Mouse (Mus musculus) embryonic stem cell, embryonic (primary cell): ENCODE measurements around the gene Cdk6.

ENCODE experiments used
- CTCF ChIA-PET, 4 experiments: fragments of 300-600 bp in 2 of 4; fragments of 350-600 bp in 2 of 4; sonication (Branson Sonifier 250); formaldehyde crosslinking; loops; one replicate each; lab custom pipeline; 2022; ENCODE audit warnings: inconsistent platforms in 2 of 4; lab: Charles Lee
- POLR2A ChIA-PET, 4 experiments: fragments of 300-600 bp in 2 of 4; fragments of 350-600 bp in 2 of 4; sonication (Branson Sonifier 250); formaldehyde crosslinking; loops; one replicate each; lab custom pipeline; 2022; ENCODE audit warnings: antibody characterized with exemption in 4 of 4, inconsistent platforms in 1 of 4; lab: Charles Lee

The Cdk6 gene

GRCm38 (mm10) chr5:3359914-3360313 lies 18.6 kb downstream of the Cdk6 start:
- CTCF ChIA-PET = no interaction called here
- POLR2A ChIA-PET = interaction anchor here in 1 of 4 experiments (0.8 to 1.7 kb wide), 7 partner anchors 8 to 184 kb away, joined by 3 to 6 read pairs (median 4); partner anchors contain the start of gene Fam133b

DNA sequence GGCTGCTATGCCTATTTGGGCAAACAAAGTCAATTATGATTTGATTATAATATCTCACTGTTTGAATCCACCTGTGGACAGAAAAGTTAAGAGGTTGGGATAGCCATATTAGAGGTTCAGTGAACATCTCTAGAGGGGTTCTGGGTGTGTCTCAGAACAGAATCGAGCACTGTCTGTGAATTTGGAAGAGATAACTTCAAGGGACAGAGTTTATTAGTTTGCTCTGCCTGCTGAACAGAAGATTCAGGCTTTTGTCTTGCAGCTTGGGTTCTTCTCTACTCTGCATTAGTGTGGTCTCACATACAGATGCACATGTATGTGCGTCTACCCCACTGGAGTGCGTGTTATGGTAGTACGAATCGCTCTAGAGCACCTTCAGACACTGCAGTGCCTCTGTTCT lies 20.0 kb downstream of the Cdk6 start:
- ChIA-PET CTCF (no interaction called here), POLR2A (interaction anchor here in 1 of 4 experiments (1.2 kb wide), 1 partner anchor 19 kb away, joined by 4 read pairs; no protein-coding TSS in a partner anchor)

GRCm38 (mm10) chr5:3362111-3362510 lies 20.8 kb downstream of the Cdk6 start:
- POLR2A ChIA-PET = interaction anchor here in 2 of 4 experiments (0.6 to 1.2 kb wide), 4 partner anchors 17 to 55 kb away, joined by 4 to 7 read pairs (median 4); no protein-coding TSS in a partner anchor
- CTCF ChIA-PET = no interaction called here

GRCm38 (mm10) chr5:3363036-3363983 lies 22.0 kb downstream of the Cdk6 start:
- POLR2A ChIA-PET = interaction anchor here in 1 of 4 experiments (0.7 kb wide), 1 partner anchor 20 kb away, joined by 4 read pairs; no protein-coding TSS in a partner anchor
- CTCF ChIA-PET = no interaction called here

- CTCF ChIA-PET = interaction anchor here in 1 of 4 experiments (0.6 kb wide), 1 partner anchor 220 kb away, joined by 3 read pairs; no protein-coding TSS in a partner anchor
- POLR2A ChIA-PET = interaction anchor here in 1 of 4 experiments (0.9 to 2.2 kb wide), 7 partner anchors 8 to 41 kb away, joined by 3 to 12 read pairs (median 3); no protein-coding TSS in a partner anchor
Measured at GRCm38 (mm10) chr5:3367045-3367444, 25.8 kb downstream of the Cdk6 start.

DNA sequence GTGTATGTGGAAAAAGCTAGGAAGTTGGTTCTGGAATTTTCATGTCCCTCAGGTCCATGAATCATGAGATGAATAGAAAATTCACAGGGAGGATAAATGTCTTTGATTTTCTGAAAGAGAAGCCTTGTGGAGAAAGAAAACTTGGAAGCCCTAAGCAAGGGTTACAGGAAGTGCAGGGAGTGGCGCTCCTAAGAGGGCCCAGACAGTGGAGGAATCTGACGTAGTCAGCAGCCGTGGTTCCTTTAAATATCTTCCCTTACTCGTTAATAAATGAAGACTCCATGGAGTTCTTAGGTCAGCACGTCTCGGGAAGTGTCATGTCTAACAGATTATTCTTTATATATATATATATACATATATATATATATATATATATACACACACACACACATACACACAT lies 28.0 kb downstream of the Cdk6 start:
- ChIA-PET CTCF (no interaction called here), POLR2A (no interaction called here)

- ChIA-PET CTCF (no interaction called here), POLR2A (no interaction called here)
Measured at GRCm38 (mm10) chr5:3371212-3371611, 29.9 kb downstream of the Cdk6 start.

DNA sequence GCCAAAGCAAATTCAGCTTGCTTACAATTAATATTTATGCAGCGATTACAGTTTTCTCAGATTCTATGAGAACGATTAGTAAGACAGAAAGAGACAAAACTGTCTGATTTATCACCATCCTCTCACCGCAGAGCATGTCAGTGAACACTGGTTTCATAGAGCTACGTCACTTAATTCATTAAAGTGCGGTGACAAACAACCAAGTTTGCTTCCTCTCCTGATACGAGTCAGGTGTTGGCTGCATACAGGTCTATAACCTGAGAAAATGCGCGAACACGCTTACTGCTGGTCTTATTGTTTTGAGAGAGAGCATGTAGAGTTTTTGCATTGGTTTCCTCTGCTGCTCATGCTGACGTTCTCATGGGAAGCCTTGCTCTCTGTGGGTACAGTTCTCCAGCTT lies 31.9 kb downstream of the Cdk6 start:
- ChIA-PET POLR2A (interaction anchor here in 1 of 4 experiments (0.6 to 1.8 kb wide), 4 partner anchors 14 to 106 kb away, joined by 3 to 5 read pairs (median 5); no protein-coding TSS in a partner anchor), CTCF (interaction anchor here in 1 of 4 experiments (1.1 kb wide), 1 partner anchor 13 kb away, joined by 3 read pairs; no protein-coding TSS in a partner anchor)

DNA sequence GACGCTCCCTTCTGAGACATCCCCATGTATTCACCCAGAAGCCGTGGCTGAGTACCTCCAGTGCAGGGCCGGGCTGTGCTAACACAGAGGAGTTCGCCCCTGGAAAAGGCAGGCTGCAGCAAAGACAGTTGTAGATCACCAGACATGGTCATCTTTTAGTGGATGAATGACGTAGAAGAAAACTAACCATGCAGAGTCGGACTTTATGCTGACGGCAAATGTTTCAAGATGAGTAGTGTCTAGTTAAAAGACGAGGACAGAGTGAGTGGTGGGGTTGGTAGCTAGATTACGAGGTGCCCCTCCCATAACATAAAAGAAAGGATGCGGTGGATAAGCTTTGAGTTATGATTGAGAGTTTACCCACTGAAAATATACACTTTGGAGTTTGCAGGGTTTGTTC lies 33.5 kb downstream of the Cdk6 start:
- POLR2A ChIA-PET = interaction anchor here in 2 of 4 experiments (0.7 to 2.2 kb wide), 5 partner anchors 10 to 766 kb away, joined by 3 to 10 read pairs (median 5); partner anchors contain the start of genes Pex1 (in 1 of the 2) and Rbm48 (in 1 of the 2)

DNA sequence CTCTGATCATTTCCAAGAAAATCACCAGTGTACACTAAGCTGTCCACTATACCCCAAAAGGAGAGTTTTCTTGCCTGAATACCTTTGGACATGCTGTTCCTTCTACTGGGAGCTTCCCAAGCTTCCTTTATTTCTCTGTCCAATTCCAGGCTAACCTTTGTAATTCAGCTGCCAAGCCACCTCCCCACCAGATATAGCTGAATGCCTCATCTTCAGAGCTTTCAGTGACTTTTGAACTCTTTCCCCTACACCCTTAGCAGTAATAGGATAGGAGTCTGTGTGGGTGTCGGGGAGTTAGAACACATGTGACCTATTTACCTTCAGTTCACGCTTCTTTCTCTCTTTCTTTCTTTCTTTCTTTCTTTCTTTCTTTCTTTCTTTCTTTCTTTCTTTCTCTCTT lies 34.9 kb downstream of the Cdk6 start:
- ChIA-PET CTCF (no interaction called here), POLR2A (interaction anchor here in 2 of 4 experiments (0.9 to 2.2 kb wide), 6 partner anchors 9 to 220 kb away, joined by 3 to 10 read pairs (median 4); partner anchors contain the start of genes Pex1 (in 1 of the 2) and Rbm48 (in 1 of the 2))

More for the DNA sequence above, 33.5 kb downstream of the Cdk6 start:
- CTCF ChIA-PET = no interaction called here

- ChIA-PET POLR2A (interaction anchor here in 1 of 4 experiments (0.6 to 0.7 kb wide), 2 partner anchors 17 to 24 kb away, joined by 3 to 7 read pairs; no protein-coding TSS in a partner anchor), CTCF (no interaction called here)
Measured at GRCm38 (mm10) chr5:3379252-3379651, 38.0 kb downstream of the Cdk6 start.

- ChIA-PET CTCF (no interaction called here), POLR2A (interaction anchor here in 1 of 4 experiments (0.6 kb wide), 1 partner anchor 116 kb away, joined by 3 read pairs; no protein-coding TSS in a partner anchor)
Measured at GRCm38 (mm10) chr5:3380692-3381233, 39.5 kb downstream of the Cdk6 start.

DNA sequence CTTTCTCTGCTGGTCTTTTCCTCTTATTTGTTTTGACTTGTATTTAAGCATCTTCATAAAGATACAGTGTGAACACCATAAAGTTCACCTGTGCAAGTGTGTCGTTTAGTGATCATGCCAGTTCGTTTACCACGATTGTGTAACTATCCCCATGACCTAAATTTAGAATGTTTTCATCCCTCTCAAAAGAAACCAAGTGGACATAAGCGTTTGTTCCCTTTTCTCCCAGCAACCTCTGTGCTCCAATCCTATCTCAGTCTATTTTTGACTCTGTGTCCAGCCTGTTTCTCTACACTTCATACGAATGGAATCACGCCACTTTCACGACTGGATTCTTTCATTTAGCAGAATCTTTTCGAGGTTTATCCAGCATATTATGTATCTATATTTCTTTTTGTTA lies 40.5 kb downstream of the Cdk6 start:
- POLR2A ChIA-PET = interaction anchor here in 1 of 4 experiments (1.3 kb wide), 1 partner anchor 77 kb away, joined by 3 read pairs; no protein-coding TSS in a partner anchor
- CTCF ChIA-PET = no interaction called here

DNA sequence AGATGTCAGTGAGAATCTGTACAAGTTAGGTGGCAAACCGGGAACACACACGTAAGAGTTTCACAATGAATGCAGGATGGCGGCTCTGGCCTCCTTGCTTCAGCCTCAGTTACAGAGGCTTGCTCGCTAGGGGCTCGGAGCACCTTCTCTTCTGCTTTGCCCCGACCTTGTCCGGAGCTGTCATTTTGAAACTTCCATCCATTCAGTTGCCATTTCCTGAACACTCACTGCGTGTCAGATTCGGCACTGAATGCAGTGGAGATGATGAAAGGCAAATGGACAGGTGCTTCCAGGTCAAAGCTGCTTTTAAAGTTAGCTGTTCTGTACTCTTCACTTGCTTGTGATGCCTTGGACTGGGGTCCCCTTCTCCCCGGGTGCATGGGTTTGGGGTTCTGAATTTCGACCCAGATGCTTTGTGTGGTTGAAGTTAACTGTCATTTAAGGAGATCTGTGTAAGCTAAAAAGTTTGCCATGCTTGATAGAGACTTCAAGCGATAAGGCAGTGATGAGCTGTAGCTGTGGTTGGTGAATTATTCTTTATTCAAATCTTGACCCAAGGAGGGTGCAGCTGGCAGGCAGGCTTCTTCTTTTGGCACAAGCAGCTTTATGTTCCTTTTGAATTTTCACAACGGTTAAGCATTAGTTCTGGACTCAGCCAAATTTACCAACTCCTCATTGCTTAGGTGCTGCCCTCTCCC lies 41.2 kb downstream of the Cdk6 start:
- ChIA-PET CTCF (no interaction called here), POLR2A (interaction anchor here in 2 of 4 experiments (0.6 to 1.3 kb wide), 8 partner anchors 18 to 213 kb away, joined by 3 to 6 read pairs (median 3); partner anchors contain the start of genes Fam133b (in 1 of the 2) and Pex1 (in 1 of the 2))

DNA sequence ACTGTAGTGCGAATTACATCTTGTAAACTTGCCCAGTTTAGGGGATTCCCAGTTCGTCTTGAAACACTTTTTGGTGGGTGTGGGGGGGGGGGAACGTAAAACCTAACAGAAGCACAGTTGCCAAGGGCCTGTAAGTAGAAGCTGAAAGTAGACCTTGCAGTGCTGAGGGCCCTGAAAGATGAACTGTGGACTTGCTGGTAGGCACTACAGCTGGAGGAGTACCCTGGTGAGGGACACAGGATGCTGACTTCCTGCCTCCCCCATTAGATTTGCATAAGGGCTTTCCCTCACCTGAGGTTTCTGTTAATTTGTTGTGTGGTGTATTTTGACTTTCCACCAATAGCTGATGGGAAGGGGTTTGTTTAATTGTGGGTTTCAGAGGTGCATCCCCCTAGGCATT lies 42.3 kb downstream of the Cdk6 start:
- CTCF ChIA-PET = no interaction called here
- POLR2A ChIA-PET = interaction anchor here in 1 of 4 experiments (0.8 to 1.1 kb wide), 2 partner anchors 24 to 212 kb away, joined by 3 to 4 read pairs; partner anchors contain the start of gene Pex1

DNA sequence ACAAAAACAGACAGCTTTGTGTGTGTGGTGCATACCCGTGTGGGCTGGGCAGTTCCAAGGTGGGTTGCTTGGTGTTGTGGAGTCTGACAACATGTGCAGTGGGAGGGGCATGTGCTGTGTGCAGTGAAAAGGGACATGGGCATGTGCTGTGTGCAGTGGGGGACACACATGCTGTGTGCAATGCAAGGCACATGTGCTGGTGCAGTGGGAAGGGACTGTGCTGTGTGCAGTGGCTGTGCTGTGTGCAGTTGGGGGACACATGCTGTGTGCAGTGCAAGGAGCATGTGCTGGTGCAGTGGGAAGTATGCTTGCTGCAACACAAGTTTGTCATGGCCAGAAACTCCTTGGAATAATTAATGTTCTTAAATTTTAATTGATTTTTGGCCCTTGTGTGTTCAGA lies 43.8 kb downstream of the Cdk6 start:
- POLR2A ChIA-PET = interaction anchor here in 1 of 4 experiments (0.8 to 2.1 kb wide), 3 partner anchors 9 to 18 kb away, joined by 3 to 8 read pairs (median 5); no protein-coding TSS in a partner anchor
- CTCF ChIA-PET = no interaction called here

DNA sequence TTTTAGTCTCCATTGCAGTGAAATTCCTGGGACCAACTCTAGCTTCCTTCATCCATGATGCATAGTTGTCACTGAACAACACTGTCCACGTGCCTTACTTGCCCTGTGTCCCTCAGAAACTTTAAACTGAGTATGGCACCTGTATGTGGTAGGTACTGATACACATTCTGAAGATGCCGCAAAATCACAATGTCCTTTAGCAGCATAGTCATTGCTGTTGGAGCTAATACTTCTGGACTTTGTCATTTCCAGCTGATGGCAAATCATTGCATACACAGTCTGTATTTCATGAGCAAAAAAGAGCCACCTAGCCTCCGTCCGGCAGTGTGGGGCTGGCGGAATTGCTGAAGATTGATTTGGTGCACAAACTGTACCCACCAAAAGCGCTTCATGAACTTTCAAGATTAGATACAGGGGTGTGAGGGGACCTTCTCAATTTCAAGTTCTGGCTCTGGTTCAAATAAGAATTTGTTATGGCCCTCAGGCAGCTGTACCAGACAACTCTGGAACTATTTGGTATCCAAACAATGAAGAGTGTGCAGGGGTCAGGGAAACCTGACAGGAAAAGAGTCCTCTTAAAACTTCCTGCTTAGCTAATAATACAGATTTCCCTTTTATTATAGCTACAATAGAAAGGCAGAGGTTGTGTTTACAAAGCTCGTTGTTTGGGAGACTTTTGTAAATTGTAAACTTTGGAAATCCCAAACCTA lies 44.9 kb downstream of the Cdk6 start:
- POLR2A ChIA-PET = interaction anchor here (0.5 to 2.1 kb wide), 18 partner anchors 10 to 194 kb away, joined by 3 to 12 read pairs (median 4); no protein-coding TSS in a partner anchor

More for the DNA sequence above, 44.9 kb downstream of the Cdk6 start:
- CTCF ChIA-PET = interaction anchor here in 2 of 4 experiments (0.6 to 1.2 kb wide), 2 partner anchors 14 to 287 kb away, joined by 3 to 17 read pairs; no protein-coding TSS in a partner anchor
